10 mouse cellular contexts compared by ENCODE assay signal in genomic region chr4:107820856-107821619, GRCm38 (mm10). TPM values are rescaled to one million over a fixed set of nuclear protein-coding genes. Genes with fewer than 3 reads are reported as not detected.
A peak's percentile ranks its signal among the peaks of the same experiment; 100 is the strongest.
DNase-seq lines count a peak whose midpoint lies in the region; ATAC-seq lines count a peak whose summit lies in the region.
"Had no signal": no experiment of that assay in that cellular context is flagged by ENCODE, and none has a peak within 500 bp of the region (broad histone marks: within the 10 kb centered on the region; RNA-seq: fewer than 3 reads in every experiment).

No protein-coding gene starts in this region.

- H3K9ac ChIP-seq in kidney, embryonic 14.5 days (ENCODE audit: low read depth, low read length), result no peak overlapping the region
- H3K9ac ChIP-seq in midbrain, embryonic 14.5 days (replicated peaks; ENCODE audit: low read length), result no peak overlapping the region
- H3K9ac ChIP-seq: intestine, embryonic 15.5 days had no signal

- H3K27ac ChIP-seq in kidney, embryonic 14.5 days (ENCODE audit: low read depth, low read length), result no peak overlapping the region
- H3K27ac ChIP-seq in midbrain, embryonic 14.5 days (replicated peaks; ENCODE audit: low read depth, low read length), result peak overlapping the region; percentile 64
- H3K27ac ChIP-seq: intestine, embryonic 15.5 days had no signal

- H3K27me3 ChIP-seq in kidney, embryonic 14.5 days (ENCODE audit: control insufficient read depth, insufficient read depth, low read length), result no peaks in the 10 kb centered on the region
- no peaks in the 10 kb centered on the region for H3K27me3 ChIP-seq in midbrain, embryonic 14.5 days (ENCODE audit: control insufficient read depth, insufficient read depth, low read length)
- H3K27me3 ChIP-seq: intestine, embryonic 15.5 days had no signal

- no peak for ATAC-seq in kidney, embryonic 14.5 days (ENCODE audit: low FRiP score, low TSS enrichment)
- ATAC-seq in midbrain, embryonic 14.5 days (ENCODE audit: low FRiP score, low TSS enrichment), result no peak
- ATAC-seq: intestine, embryonic 15.5 days had no signal

- DNase-seq in kidney, postnatal 25 days, result peak; percentile 7 to 56
- peak; percentile 99 for DNase-seq in cerebellum, adult 11-12 months
- peak; percentile 41 for DNase-seq in gastrocnemius, postnatal 25 days
- no peak for DNase-seq in midbrain, embryonic 14.5 days
- no peak for DNase-seq in layer of hippocampus, adult 11-12 months (ENCODE audit: low spot score)
- no peak for DNase-seq in left cerebral cortex, adult 8-10 months (ENCODE audit: low spot score in 2 of 2)
- no peak for DNase-seq in natural killer cell, adult 2 months (ENCODE audit: low spot score in 2 of 2)
- DNase-seq: thymus, postnatal 4 days had no signal

- no peak overlapping the region for H3K4me3 ChIP-seq in kidney, embryonic 14.5 days (ENCODE audit: low read length)
- no peak overlapping the region for H3K4me3 ChIP-seq in midbrain, embryonic 14.5 days (replicated peaks; ENCODE audit: low read depth, low read length)
- H3K4me3 ChIP-seq: intestine, embryonic 15.5 days had no signal

- H3K9me3 ChIP-seq in kidney, embryonic 14.5 days (ENCODE audit: control insufficient read depth, low read length), result no peaks in the 10 kb centered on the region
- no peaks in the 10 kb centered on the region for H3K9me3 ChIP-seq in midbrain, embryonic 14.5 days (ENCODE audit: control insufficient read depth, low read length)
- H3K9me3 ChIP-seq: intestine, embryonic 15.5 days had no signal

- H3K4me2 ChIP-seq in kidney, embryonic 14.5 days (replicated peaks; ENCODE audit: low read depth, low read length), result no peak overlapping the region
- H3K4me2 ChIP-seq in midbrain, embryonic 14.5 days (ENCODE audit: low read length), result no peak overlapping the region
- H3K4me2 ChIP-seq: intestine, embryonic 15.5 days had no signal

- WGBS in kidney, embryonic 14.5 days, result 88% methylated on average over 8 of the region's 8 CpGs
- WGBS in midbrain, embryonic 14.5 days, result 81% methylated on average over 8 of the region's 8 CpGs

- no peaks in the 10 kb centered on the region for H3K36me3 ChIP-seq in kidney, embryonic 14.5 days (ENCODE audit: control insufficient read depth, insufficient read depth, low read length)
- 0 out of 2 replicates have a peak, but pooled peaks cover 9% of the 10 kb centered on the region for H3K36me3 ChIP-seq in midbrain, embryonic 14.5 days (ENCODE audit: control insufficient read depth, insufficient read depth, low read length)
- H3K36me3 ChIP-seq: intestine, embryonic 15.5 days had no signal

- H3K4me1 ChIP-seq in kidney, embryonic 14.5 days (ENCODE audit: control insufficient read depth, insufficient read depth, low read length), result peaks cover 8% of the 10 kb centered on the region; the same call in 1 of the 2 replicates
- H3K4me1 ChIP-seq in midbrain, embryonic 14.5 days (ENCODE audit: control insufficient read depth, insufficient read depth, low read length), result peaks cover 68% of the 10 kb centered on the region

RNA-seq across cellular contexts. Expression of gene Lrp8, which starts 19.0 kb away (rescaled TPM):
- 3.6 and 4.2 TPM in 2 replicates for polyA plus RNA-seq in kidney, embryonic 14.5 days (2014; fragmentation: Nextera tagmentation; extraction: Ambion mirVana)
- total RNA-seq in gastrocnemius, postnatal 25 days (2021), result under 1 TPM in 1 of 2 experiments, not detected in 1; 0.29 TPM
- polyA plus RNA-seq in midbrain, embryonic 14.5 days (2014; fragmentation: Nextera tagmentation; extraction: Ambion mirVana), result 54.3 and 58.1 TPM in 2 replicates
- total RNA-seq in left cerebral cortex, adult 8-10 months (2022), result 10 to 100 TPM; 79.9 to 98.4 (median 85.1) TPM

RNA-seq across cellular contexts. Expression of gene Magoh, which starts 58.5 kb away (rescaled TPM):
- 229 and 331 TPM in 2 replicates for polyA plus RNA-seq in kidney, embryonic 14.5 days (2014; fragmentation: Nextera tagmentation; extraction: Ambion mirVana)
- total RNA-seq in gastrocnemius, postnatal 25 days (2021), result 10 to 100 TPM; 19.9 to 25.8 TPM
- 130 and 136 TPM in 2 replicates for polyA plus RNA-seq in midbrain, embryonic 14.5 days (2014; fragmentation: Nextera tagmentation; extraction: Ambion mirVana)
- 10 to 100 TPM; 34.5 to 39.3 (median 36.4) TPM for total RNA-seq in left cerebral cortex, adult 8-10 months (2022)

Comparison
In these comparisons a context has a peak if more than half of its experiments do, and no peak if none do; other contexts are left out.
1. DNase-seq: peak in kidney, postnatal 25 days (2 of 2), cerebellum, adult 11-12 months (single experiment) and gastrocnemius, postnatal 25 days (single experiment); none in midbrain, embryonic 14.5 days (single experiment), layer of hippocampus, adult 11-12 months (single experiment), left cerebral cortex, adult 8-10 months (0 of 2) and natural killer cell, adult 2 months (0 of 2).
2. RNA of gene Lrp8, which starts 19.0 kb away (total RNA-seq): 79.9 to 98.4 TPM in left cerebral cortex, adult 8-10 months; 0.29 TPM in gastrocnemius, postnatal 25 days; every median in the first group is over 10 times any median in the second.